Mouse (Mus musculus) neural tube, embryonic 11.5 days (tissue): ENCODE results near the gene Abcg1. TPM values are rescaled to one million over a fixed set of nuclear protein-coding genes. Genes with fewer than 3 reads are reported as not detected.

Source experiments
- ATAC-seq: fragments of 200-750 bp; cut with Nextera tagmentation; 2 replicates; pipeline ENCODE4 v1.8.0; 2017; ENCODE audit warnings: moderate number of reproducible peaks, mild to moderate bottlenecking, moderate TSS enrichment, moderate library complexity; ENCODE audit not compliant: insufficient read depth, low FRiP score, low TSS enrichment
- DNase-seq: peaks from one replicate; pipeline ENCODE4 v3.0.0-alpha.2; 2015; ENCODE audit warnings: low spot score
- H3K27ac ChIP-seq: fragments of 300-500 bp; sonication (generic); 2 replicates; pipeline ENCODE4 v1.5.1; 2014; ENCODE audit warnings: low read depth, mild to moderate bottlenecking, low read length
- H3K27me3 ChIP-seq: fragments of 300-500 bp; sonication (generic); 2 replicates; pipeline ENCODE4 v1.6.1; 2014; ENCODE audit warnings: mild to moderate bottlenecking, low read length, mixed read lengths; ENCODE audit not compliant: control insufficient read depth, insufficient read depth
- H3K36me3 ChIP-seq: fragments of 300-500 bp; sonication (generic); 2 replicates; pipeline ENCODE4 v1.6.1; 2014; ENCODE audit warnings: mild to moderate bottlenecking, low read length, moderate library complexity, mixed read lengths; ENCODE audit not compliant: control insufficient read depth, insufficient read depth
- H3K4me1 ChIP-seq: fragments of 300-500 bp; sonication (generic); 2 replicates; pipeline ENCODE4 v1.6.1; 2014; ENCODE audit warnings: low read length, mixed read lengths; ENCODE audit not compliant: control insufficient read depth, insufficient read depth
- H3K4me2 ChIP-seq: fragments of 300-500 bp; sonication (generic); 2 replicates; pipeline ENCODE4 v1.6.1; 2014; ENCODE audit warnings: low read depth, mild to moderate bottlenecking, moderate library complexity
- H3K4me3 ChIP-seq: fragments of 300-500 bp; sonication (generic); 2 replicates; pipeline ENCODE4 v1.5.1; 2014; ENCODE audit warnings: low read depth, low read length
- H3K9ac ChIP-seq: fragments of 300-500 bp; sonication (generic); 2 replicates; pipeline ENCODE4 v1.6.1; 2014; ENCODE audit warnings: mild to moderate bottlenecking, low read length
- H3K9me3 ChIP-seq: fragments of 300-500 bp; sonication (generic); 2 replicates; pipeline ENCODE4 v1.6.1; 2016; ENCODE audit warnings: low read length; ENCODE audit not compliant: control insufficient read depth
- WGBS: fragments of 180-500 bp; shearing (Covaris S2); extraction: QIAGEN DNeasy Blood & Tissue Kit; methylation state at CpG from one replicate; pipeline ENCODE4 v1.1.7; 2014; 5-methylcytosine and 5-hydroxymethylcytosine counted together
- polyA plus RNA-seq: library from polyadenylated mRNA; unstranded; fragments of >200 nt; fragmentation: Nextera tagmentation; extraction: Ambion mirVana; gene quantifications from 2 replicates; pipeline ENCODE4 v1.2.1, GENCODE M21; 2014

Gene Abcg1
- polyA plus RNA-seq, 1 experiment from 2014 or later: 9.7 TPM

- Histone ChIP-seq H3K4me3 (no peak overlapping the region), H3K4me2 (no peak overlapping the region), H3K9me3 (no peaks in the 10 kb centered on the region), H3K4me1 (no peaks in the 10 kb centered on the region), H3K27me3 (no peaks in the 10 kb centered on the region), H3K9ac (no peak overlapping the region), H3K27ac (no peak overlapping the region), H3K36me3 (no peaks in the 10 kb centered on the region)
- peak; percentile 81 for DNase-seq
- peak; percentile 23; the same call in 1 of the 2 replicates for ATAC-seq
- 3% methylated on average over 7 of the region's 7 CpGs for WGBS
These were observed 62.0 kb downstream of the Abcg1 start for GRCm38 (mm10) chr17:31119429-31119828.

- Histone ChIP-seq H3K36me3 (no peaks in the 10 kb centered on the region), H3K4me2 (no peak overlapping the region), H3K27ac (no peak overlapping the region), H3K4me1 (no peaks in the 10 kb centered on the region), H3K9ac (no peak overlapping the region), H3K27me3 (no peaks in the 10 kb centered on the region), H3K4me3 (no peak overlapping the region), H3K9me3 (no peaks in the 10 kb centered on the region)
- 20% methylated on average over 8 of the region's 8 CpGs for WGBS
- ATAC-seq (no peak), DNase-seq (peak; percentile 76)
These were observed 64.5 kb downstream of the Abcg1 start for GRCm38 (mm10) chr17:31121975-31122374.

- Histone ChIP-seq H3K4me1 (no peaks in the 10 kb centered on the region), H3K36me3 (no peaks in the 10 kb centered on the region), H3K9ac (no peak overlapping the region), H3K27ac (no peak overlapping the region), H3K27me3 (no peaks in the 10 kb centered on the region), H3K4me2 (no peak overlapping the region), H3K9me3 (no peaks in the 10 kb centered on the region), H3K4me3 (no peak overlapping the region)
- 40% methylated on average over 9 of the region's 9 CpGs for WGBS
- no peak for ATAC-seq
- DNase-seq: peak; percentile 37
These were observed 68.2 kb downstream of the Abcg1 start for GRCm38 (mm10) chr17:31125548-31126266.

- Histone ChIP-seq H3K36me3 (no peaks in the 10 kb centered on the region), H3K27me3 (no peaks in the 10 kb centered on the region), H3K4me3 (no peak overlapping the region), H3K9me3 (no peaks in the 10 kb centered on the region), H3K4me1 (no peaks in the 10 kb centered on the region), H3K4me2 (no peak overlapping the region), H3K27ac (no peak overlapping the region), H3K9ac (no peak overlapping the region)
- no peak for ATAC-seq
- no peak for DNase-seq
- 87% methylated on average over 9 of the region's 9 CpGs for WGBS
These were observed 71.3 kb downstream of the Abcg1 start for GRCm38 (mm10) chr17:31128708-31129318.

- Histone ChIP-seq H3K4me1 (no peaks in the 10 kb centered on the region), H3K9me3 (no peaks in the 10 kb centered on the region), H3K27ac (no peak within 1 kb of the TSS), H3K4me3 (no peak within 1 kb of the TSS), H3K4me2 (no peak within 1 kb of the TSS), H3K27me3 (no peaks in the 10 kb centered on the region), H3K9ac (no peak within 1 kb of the TSS), H3K36me3 (no peaks in the 10 kb centered on the region)
- 19% methylated on average over 2 of the region's 2 CpGs for WGBS
- ATAC-seq: no peak
- peak; percentile 28 for DNase-seq
These were observed 72.0 kb downstream of the Abcg1 start, which contains the start of gene Tff3 for GRCm38 (mm10) chr17:31129452-31129851. Tff3 (minus strand) TSS chr17:31129646.

GRCm38 (mm10) chr17:31131269-31131821 lies 73.9 kb downstream of the Abcg1 start:
- H3K9ac ChIP-seq: no peak overlapping the region
- H3K9me3 ChIP-seq: no peaks in the 10 kb centered on the region
- H3K4me1 ChIP-seq: no peaks in the 10 kb centered on the region
- no peak overlapping the region for H3K4me3 ChIP-seq
- no peak overlapping the region for H3K27ac ChIP-seq
- H3K36me3 ChIP-seq: no peaks in the 10 kb centered on the region
- 82% methylated on average over 10 of the region's 10 CpGs for WGBS
- H3K27me3 ChIP-seq: no peaks in the 10 kb centered on the region
- DNase-seq (no peak), ATAC-seq (no peak)
- H3K4me2 ChIP-seq: no peak overlapping the region

GRCm38 (mm10) chr17:31133776-31134175 lies 76.3 kb downstream of the Abcg1 start:
- 79% methylated on average over 15 of the region's 15 CpGs for WGBS
- no peak for ATAC-seq

GRCm38 (mm10) chr17:31134913-31135312 lies 77.4 kb downstream of the Abcg1 start:
- H3K9me3 ChIP-seq: no peaks in the 10 kb centered on the region
- 78% methylated on average over 6 of the region's 6 CpGs for WGBS

More at GRCm38 (mm10) chr17:31133776-31134175, 76.3 kb downstream of the Abcg1 start:
- H3K4me3 ChIP-seq: no peak overlapping the region
- H3K36me3 ChIP-seq: no peaks in the 10 kb centered on the region
- no peaks in the 10 kb centered on the region for H3K4me1 ChIP-seq
- no peak overlapping the region for H3K27ac ChIP-seq
- H3K27me3 ChIP-seq: no peaks in the 10 kb centered on the region
- H3K9me3 ChIP-seq: no peaks in the 10 kb centered on the region
- no peak overlapping the region for H3K4me2 ChIP-seq
- no peak overlapping the region for H3K9ac ChIP-seq
- DNase-seq: no peak

GRCm38 (mm10) chr17:31136291-31136690 lies 78.8 kb downstream of the Abcg1 start:
- ATAC-seq (no peak), DNase-seq (no peak)
- H3K36me3 ChIP-seq: no peaks in the 10 kb centered on the region
- no peaks in the 10 kb centered on the region for H3K9me3 ChIP-seq
- H3K9ac ChIP-seq: no peak overlapping the region
- no peak overlapping the region for H3K27ac ChIP-seq
- no peaks in the 10 kb centered on the region for H3K27me3 ChIP-seq
- H3K4me2 ChIP-seq: no peak overlapping the region
- no peaks in the 10 kb centered on the region for H3K4me1 ChIP-seq
- no peak overlapping the region for H3K4me3 ChIP-seq
- WGBS: 44% methylated on average over 3 of the region's 3 CpGs

More at GRCm38 (mm10) chr17:31134913-31135312, 77.4 kb downstream of the Abcg1 start:
- Histone ChIP-seq H3K4me1 (no peaks in the 10 kb centered on the region), H3K27me3 (no peaks in the 10 kb centered on the region), H3K4me2 (no peak overlapping the region), H3K9ac (no peak overlapping the region), H3K36me3 (no peaks in the 10 kb centered on the region), H3K27ac (no peak overlapping the region), H3K4me3 (no peak overlapping the region)
- ATAC-seq (no peak), DNase-seq (no peak)
